Mouse (Mus musculus): ENCODE measurements around the gene Scin. TPM values are rescaled to one million over a fixed set of nuclear protein-coding genes. Genes with fewer than 3 reads are reported as not detected.
A peak's percentile ranks its signal among the peaks of the same experiment; 100 is the strongest.
"Not testable (repeated sequence)": the region's sequence is repeated elsewhere in the genome, so short reads cannot be mapped to it uniquely, and the experiment has no call there.

The Scin gene
- 2.6 TPM in 1 of 2 replicates, not detected in the other for polyA plus RNA-seq (2012; ENCODE audit: insufficient read depth, low replicate concordance)

- TF ChIP-seq FLI1 (IDR thresholded peaks at IDR 0.05; ENCODE audit: low read length): no peak
- no peak for TF ChIP-seq GATA1 (IDR thresholded peaks at IDR 0.05; ENCODE audit: borderline replicate concordance, low read length)
- Histone ChIP-seq H3K4me3 (replicated peaks) (peak within 1 kb of the TSS; percentile 89), H3K27me3 (replicated peaks) (peaks cover 27% of the 10 kb centered on the region), H3K9me3 (peaks cover 4% of the 10 kb centered on the region; the same call in 1 of the 2 replicates), H3K4me1 (peaks cover 11% of the 10 kb centered on the region), H3K36me3 (replicated peaks; ENCODE audit: low read length) (no peaks in the 10 kb centered on the region)
These were observed at the start of gene Scin for GRCm38 (mm10) chr12:40133573-40134271. Gene Scin (minus strand): TSS chr12:40134228.

- TF ChIP-seq FLI1 (IDR thresholded peaks at IDR 0.05; ENCODE audit: low read length) (no peak), GATA1 (IDR thresholded peaks at IDR 0.05; ENCODE audit: borderline replicate concordance, low read length) (no peak)
- Histone ChIP-seq H3K27me3 (replicated peaks) (no peaks in the 10 kb centered on the region), H3K9me3 (peaks cover 11% of the 10 kb centered on the region), H3K4me3 (replicated peaks) (no peak overlapping the region), H3K4me1 (peaks cover 29% of the 10 kb centered on the region), H3K36me3 (replicated peaks; ENCODE audit: low read length) (peaks cover 12% of the 10 kb centered on the region)
These were observed 43.1 kb upstream of the Scin start for GRCm38 (mm10) chr12:40177089-40177488.

- H3K4me3 ChIP-seq (replicated peaks): no peak overlapping the region
- peaks cover 36% of the 10 kb centered on the region for H3K4me1 ChIP-seq
- H3K27me3 ChIP-seq (replicated peaks): no peaks in the 10 kb centered on the region
- TF ChIP-seq FLI1 (IDR thresholded peaks at IDR 0.05; ENCODE audit: low read length): no peak
- TF ChIP-seq GATA1 (IDR thresholded peaks at IDR 0.05; ENCODE audit: borderline replicate concordance, low read length): no peak
- H3K36me3 ChIP-seq (replicated peaks; ENCODE audit: low read length): peaks cover 10% of the 10 kb centered on the region
- H3K9me3 ChIP-seq: peaks cover 9% of the 10 kb centered on the region
These were observed 42.1 kb upstream of the Scin start for GRCm38 (mm10) chr12:40176158-40176557.

GRCm38 (mm10) chr12:40175171-40175570, 41.1 kb upstream of the Scin start:
- H3K9me3 ChIP-seq; H3K27me3 ChIP-seq (replicated peaks); H3K4me3 ChIP-seq (replicated peaks); H3K36me3 ChIP-seq (replicated peaks; ENCODE audit: low read length): not testable (repeated sequence)
- peaks cover 41% of the 10 kb centered on the region for H3K4me1 ChIP-seq

- Histone ChIP-seq H3K36me3 (replicated peaks; ENCODE audit: low read length) (no peaks in the 10 kb centered on the region), H3K9me3 (no peaks in the 10 kb centered on the region), H3K27me3 (replicated peaks) (no peaks in the 10 kb centered on the region), H3K4me1 (peaks cover 36% of the 10 kb centered on the region), H3K4me3 (replicated peaks) (no peak overlapping the region)
- TF ChIP-seq FLI1 (IDR thresholded peaks at IDR 0.05; ENCODE audit: low read length) (no peak), GATA1 (IDR thresholded peaks at IDR 0.05; ENCODE audit: borderline replicate concordance, low read length) (no peak)
These were observed 37.6 kb upstream of the Scin start for GRCm38 (mm10) chr12:40171637-40172036.

GRCm38 (mm10) chr12:40169675-40170074, 35.6 kb upstream of the Scin start:
- peaks cover 37% of the 10 kb centered on the region for H3K4me1 ChIP-seq
- no peaks in the 10 kb centered on the region for H3K27me3 ChIP-seq (replicated peaks)
- H3K9me3 ChIP-seq: no peaks in the 10 kb centered on the region
- no peak for TF ChIP-seq GATA1 (IDR thresholded peaks at IDR 0.05; ENCODE audit: borderline replicate concordance, low read length)
- no peak for TF ChIP-seq FLI1 (IDR thresholded peaks at IDR 0.05; ENCODE audit: low read length)
- no peaks in the 10 kb centered on the region for H3K36me3 ChIP-seq (replicated peaks; ENCODE audit: low read length)
- H3K4me3 ChIP-seq (replicated peaks): no peak overlapping the region

GRCm38 (mm10) chr12:40164621-40165020, 30.6 kb upstream of the Scin start:
- Histone ChIP-seq H3K4me1 (peaks cover 25% of the 10 kb centered on the region), H3K27me3 (replicated peaks) (no peaks in the 10 kb centered on the region), H3K4me3 (replicated peaks) (no peak overlapping the region), H3K36me3 (replicated peaks; ENCODE audit: low read length) (no peaks in the 10 kb centered on the region), H3K9me3 (no peaks in the 10 kb centered on the region)
- TF ChIP-seq GATA1 (IDR thresholded peaks at IDR 0.05; ENCODE audit: borderline replicate concordance, low read length) (no peak), FLI1 (IDR thresholded peaks at IDR 0.05; ENCODE audit: low read length) (no peak)

GRCm38 (mm10) chr12:40160777-40161176, 26.7 kb upstream of the Scin start:
- no peaks in the 10 kb centered on the region for H3K9me3 ChIP-seq
- H3K36me3 ChIP-seq (replicated peaks; ENCODE audit: low read length): no peaks in the 10 kb centered on the region
- no peak overlapping the region for H3K4me3 ChIP-seq (replicated peaks)
- no peaks in the 10 kb centered on the region for H3K27me3 ChIP-seq (replicated peaks)
- peaks cover 14% of the 10 kb centered on the region for H3K4me1 ChIP-seq
- TF ChIP-seq GATA1 (IDR thresholded peaks at IDR 0.05; ENCODE audit: borderline replicate concordance, low read length): no peak

GRCm38 (mm10) chr12:40154188-40154587, 20.2 kb upstream of the Scin start:
- H3K27me3 ChIP-seq (replicated peaks): no peaks in the 10 kb centered on the region
- peaks cover 29% of the 10 kb centered on the region for H3K4me1 ChIP-seq
- no peak overlapping the region for H3K4me3 ChIP-seq (replicated peaks)
- no peaks in the 10 kb centered on the region for H3K9me3 ChIP-seq
- H3K36me3 ChIP-seq (replicated peaks; ENCODE audit: low read length): no peaks in the 10 kb centered on the region
- TF ChIP-seq FLI1 (IDR thresholded peaks at IDR 0.05; ENCODE audit: low read length) (no peak), GATA1 (IDR thresholded peaks at IDR 0.05; ENCODE audit: borderline replicate concordance, low read length) (no peak)

GRCm38 (mm10) chr12:40152353-40153069, 18.5 kb upstream of the Scin start:
- no peaks in the 10 kb centered on the region for H3K9me3 ChIP-seq
- H3K4me3 ChIP-seq (replicated peaks): no peak overlapping the region
- H3K27me3 ChIP-seq (replicated peaks): no peaks in the 10 kb centered on the region
- TF ChIP-seq GATA1 (IDR thresholded peaks at IDR 0.05; ENCODE audit: borderline replicate concordance, low read length) (no peak), FLI1 (IDR thresholded peaks at IDR 0.05; ENCODE audit: low read length) (no peak)
- peaks cover 24% of the 10 kb centered on the region for H3K4me1 ChIP-seq
- no peaks in the 10 kb centered on the region for H3K36me3 ChIP-seq (replicated peaks; ENCODE audit: low read length)
